Mouse (Mus musculus) liver, adult 2 months (tissue): ENCODE results near the gene Hist1h3d.

Experiments
- CTCF ChIP-seq: fragments of 200-500 bp; IDR thresholded peaks from 2 replicates; pipeline ENCODE4 v1.5.1; 2011; ENCODE audit warnings: low read depth, low read length, control low read depth
- POLR2A ChIP-seq: fragments of 200-500 bp; IDR thresholded peaks from 2 replicates; pipeline ENCODE4 v1.6.1; 2011; ENCODE audit warnings: low read length, control low read depth; ENCODE audit not compliant: insufficient read depth; ENCODE audit errors: extremely low read depth

- peak; percentile 19; the same call in 1 of the 2 replicates for TF ChIP-seq CTCF
- no peak for TF ChIP-seq POLR2A
Observed at GRCm38 (mm10) chr13:23562699-23563462, 12.7 kb upstream of the Hist1h3d start.
